ENCODE assay signal across 10 mouse cellular contexts in genomic region chr9:107555701-107556100, GRCm38 (mm10). TPM values are rescaled to one million over a fixed set of nuclear protein-coding genes. Genes with fewer than 3 reads are reported as not detected.
DNase-seq lines count a peak whose midpoint lies in the region; ATAC-seq lines count a peak whose summit lies in the region.
"Had no signal": no experiment of that assay in that cellular context is flagged by ENCODE, and none has a peak within 500 bp of the region (broad histone marks: within the 10 kb centered on the region; RNA-seq: fewer than 3 reads in every experiment).

No protein-coding gene starts in this region.

- peaks cover 43% of the 10 kb centered on the region for H3K4me1 ChIP-seq in lung, embryonic 16.5 days (replicated peaks; ENCODE audit: control insufficient read depth, insufficient read depth, low read length)
- H3K4me1 ChIP-seq in embryonic facial prominence, embryonic 15.5 days, result peaks cover 58% of the 10 kb centered on the region
- peaks cover 59% of the 10 kb centered on the region for H3K4me1 ChIP-seq in limb, embryonic 10.5 days
- peaks cover 56% of the 10 kb centered on the region for H3K4me1 ChIP-seq in neural tube, embryonic 15.5 days

- WGBS in lung, embryonic 16.5 days, result 30% methylated on average over 2 of the region's 2 CpGs
- 28% methylated on average over 2 of the region's 2 CpGs for WGBS in embryonic facial prominence, embryonic 15.5 days
- WGBS in limb, embryonic 10.5 days, result 60% methylated on average over 2 of the region's 2 CpGs
- WGBS in neural tube, embryonic 15.5 days, result 54% methylated on average over 2 of the region's 2 CpGs

- H3K9me3 ChIP-seq in lung, embryonic 16.5 days (ENCODE audit: control insufficient read depth, low read length), result no peaks in the 10 kb centered on the region
- no peaks in the 10 kb centered on the region for H3K9me3 ChIP-seq in embryonic facial prominence, embryonic 15.5 days (replicated peaks)
- no peaks in the 10 kb centered on the region for H3K9me3 ChIP-seq in limb, embryonic 10.5 days (replicated peaks)
- no peaks in the 10 kb centered on the region for H3K9me3 ChIP-seq in neural tube, embryonic 15.5 days (replicated peaks)

- peak overlapping the region; percentile 91 for H3K9ac ChIP-seq in lung, embryonic 16.5 days (ENCODE audit: low read length)
- H3K9ac ChIP-seq in embryonic facial prominence, embryonic 15.5 days, result peak overlapping the region; percentile 71
- H3K9ac ChIP-seq in neural tube, embryonic 15.5 days (replicated peaks), result peak overlapping the region; percentile 84

- peak overlapping the region; percentile 91 for H3K4me2 ChIP-seq in lung, embryonic 16.5 days (ENCODE audit: low read depth, low read length)
- H3K4me2 ChIP-seq in embryonic facial prominence, embryonic 15.5 days (replicated peaks), result peak overlapping the region; percentile 92
- peak overlapping the region; percentile 89 for H3K4me2 ChIP-seq in neural tube, embryonic 15.5 days

- ATAC-seq in lung, embryonic 16.5 days (ENCODE audit: low read depth), result no peak
- ATAC-seq in embryonic facial prominence, embryonic 15.5 days (ENCODE audit: insufficient number of reproducible peaks, low FRiP score, low TSS enrichment, low read depth), result no peak
- no peak for ATAC-seq in neural tube, embryonic 15.5 days (ENCODE audit: low FRiP score)
- ATAC-seq: inflammation-experienced regulatory T-cells, adult 6 months had no signal

- peaks cover 22% of the 10 kb centered on the region for H3K36me3 ChIP-seq in lung, embryonic 16.5 days (ENCODE audit: control insufficient read depth, insufficient read depth, low read length)
- H3K36me3 ChIP-seq in embryonic facial prominence, embryonic 15.5 days, result peaks cover 38% of the 10 kb centered on the region
- H3K36me3 ChIP-seq in limb, embryonic 10.5 days, result peaks cover 44% of the 10 kb centered on the region
- H3K36me3 ChIP-seq in neural tube, embryonic 15.5 days, result peaks cover 37% of the 10 kb centered on the region

- DNase-seq in lung, adult 18-20 months, result no peak
- no peak for DNase-seq in limb, embryonic 10.5 days (ENCODE audit: low spot score)
- no peak for DNase-seq in spleen, postnatal 14 days (ENCODE audit: low spot score in 2 of 2)
- DNase-seq in ovary, postnatal 36 days (ENCODE audit: low spot score), result no peak
- no peak for DNase-seq in spleen, postnatal 4 days (ENCODE audit: low spot score in 2 of 2)
- DNase-seq: thymus, postnatal 14 days had no signal

- H3K27ac ChIP-seq in lung, embryonic 16.5 days (ENCODE audit: low read length), result peak overlapping the region; percentile 99
- H3K27ac ChIP-seq in embryonic facial prominence, embryonic 15.5 days (replicated peaks), result peak overlapping the region; percentile 97
- peak overlapping the region; percentile 93; the same call in 1 of the 2 replicates for H3K27ac ChIP-seq in limb, embryonic 10.5 days
- H3K27ac ChIP-seq in neural tube, embryonic 15.5 days (replicated peaks), result peak overlapping the region; percentile 92; the same call in 1 of the 2 replicates

- peak overlapping the region; percentile 83 for H3K4me3 ChIP-seq in lung, embryonic 16.5 days (ENCODE audit: low read length)
- H3K4me3 ChIP-seq in embryonic facial prominence, embryonic 15.5 days (replicated peaks), result peak overlapping the region; percentile 83
- H3K4me3 ChIP-seq in limb, embryonic 10.5 days, result peak overlapping the region; percentile 83
- H3K4me3 ChIP-seq in neural tube, embryonic 15.5 days (replicated peaks), result peak overlapping the region; percentile 82

- no peaks in the 10 kb centered on the region for H3K27me3 ChIP-seq in lung, embryonic 16.5 days (ENCODE audit: control insufficient read depth, insufficient read depth, low read depth, low read length)
- H3K27me3 ChIP-seq in embryonic facial prominence, embryonic 15.5 days, result no peaks in the 10 kb centered on the region
- peaks cover 2% of the 10 kb centered on the region for H3K27me3 ChIP-seq in limb, embryonic 10.5 days (ENCODE audit: low read depth, poor library complexity, severe bottlenecking)
- H3K27me3 ChIP-seq in neural tube, embryonic 15.5 days (replicated peaks), result peaks cover 24% of the 10 kb centered on the region

RNA-seq across cellular contexts. Expression of gene Rassf1, which starts 4.3 kb away (rescaled TPM):
- 55.4 and 58.5 TPM in 2 replicates for polyA plus RNA-seq in lung, embryonic 16.5 days (2015; fragmentation: Nextera tagmentation; extraction: Ambion mirVana)
- polyA plus RNA-seq in embryonic facial prominence, embryonic 15.5 days (2015; fragmentation: Nextera tagmentation; extraction: Ambion mirVana), result 82.0 and 87.7 TPM in 2 replicates
- 55.3 and 57.4 TPM in 2 replicates for polyA plus RNA-seq in limb, embryonic 10.5 days (2016; fragmentation: Nextera tagmentation; extraction: Ambion mirVana)
- polyA plus RNA-seq in neural tube, embryonic 15.5 days (2015; fragmentation: Nextera tagmentation; extraction: Ambion mirVana), result 41.2 and 46.1 TPM in 2 replicates

RNA-seq across cellular contexts. Expression of gene Tusc2, which starts 7.4 kb away (rescaled TPM):
- polyA plus RNA-seq in lung, embryonic 16.5 days (2015; fragmentation: Nextera tagmentation; extraction: Ambion mirVana), result 35.6 and 41.6 TPM in 2 replicates
- polyA plus RNA-seq in embryonic facial prominence, embryonic 15.5 days (2015; fragmentation: Nextera tagmentation; extraction: Ambion mirVana), result 42.9 and 43.6 TPM in 2 replicates
- 60.4 and 62.5 TPM in 2 replicates for polyA plus RNA-seq in limb, embryonic 10.5 days (2016; fragmentation: Nextera tagmentation; extraction: Ambion mirVana)
- polyA plus RNA-seq in neural tube, embryonic 15.5 days (2015; fragmentation: Nextera tagmentation; extraction: Ambion mirVana), result 112 and 125 TPM in 2 replicates

RNA-seq across cellular contexts. Expression of gene Zmynd10, which starts 8.6 kb away (rescaled TPM):
- polyA plus RNA-seq in lung, embryonic 16.5 days (2015; fragmentation: Nextera tagmentation; extraction: Ambion mirVana), result 16.7 and 19.7 TPM in 2 replicates
- 10.7 and 25.9 TPM in 2 replicates for polyA plus RNA-seq in embryonic facial prominence, embryonic 15.5 days (2015; fragmentation: Nextera tagmentation; extraction: Ambion mirVana)
- polyA plus RNA-seq in limb, embryonic 10.5 days (2016; fragmentation: Nextera tagmentation; extraction: Ambion mirVana), result 0.25 and 0.33 TPM in 2 replicates
- 1.6 and 2.6 TPM in 2 replicates for polyA plus RNA-seq in neural tube, embryonic 15.5 days (2015; fragmentation: Nextera tagmentation; extraction: Ambion mirVana)

RNA-seq across cellular contexts. Expression of gene Hyal2, which starts 12.0 kb away (rescaled TPM):
- 101 and 102 TPM in 2 replicates for polyA plus RNA-seq in lung, embryonic 16.5 days (2015; fragmentation: Nextera tagmentation; extraction: Ambion mirVana)
- polyA plus RNA-seq in embryonic facial prominence, embryonic 15.5 days (2015; fragmentation: Nextera tagmentation; extraction: Ambion mirVana), result 97.5 and 98.4 TPM in 2 replicates
- polyA plus RNA-seq in limb, embryonic 10.5 days (2016; fragmentation: Nextera tagmentation; extraction: Ambion mirVana), result 160 and 168 TPM in 2 replicates
- polyA plus RNA-seq in neural tube, embryonic 15.5 days (2015; fragmentation: Nextera tagmentation; extraction: Ambion mirVana), result 56.0 and 57.3 TPM in 2 replicates

RNA-seq across cellular contexts. Expression of gene Nprl2, which starts 13.7 kb away (rescaled TPM):
- 41.9 and 43.7 TPM in 2 replicates for polyA plus RNA-seq in lung, embryonic 16.5 days (2015; fragmentation: Nextera tagmentation; extraction: Ambion mirVana)
- polyA plus RNA-seq in embryonic facial prominence, embryonic 15.5 days (2015; fragmentation: Nextera tagmentation; extraction: Ambion mirVana), result 41.9 and 48.0 TPM in 2 replicates
- 34.0 and 37.3 TPM in 2 replicates for polyA plus RNA-seq in limb, embryonic 10.5 days (2016; fragmentation: Nextera tagmentation; extraction: Ambion mirVana)
- 67.5 and 77.9 TPM in 2 replicates for polyA plus RNA-seq in neural tube, embryonic 15.5 days (2015; fragmentation: Nextera tagmentation; extraction: Ambion mirVana)
